Mouse (Mus musculus): Measurements from ENCODE around the gene Vapb. TPM values are rescaled to one million over a fixed set of nuclear protein-coding genes. Genes with fewer than 3 reads are reported as not detected.

Vapb gene
- polyA plus RNA-seq, 1 experiment from 2014 or later, result 10.6 TPM

DNA sequence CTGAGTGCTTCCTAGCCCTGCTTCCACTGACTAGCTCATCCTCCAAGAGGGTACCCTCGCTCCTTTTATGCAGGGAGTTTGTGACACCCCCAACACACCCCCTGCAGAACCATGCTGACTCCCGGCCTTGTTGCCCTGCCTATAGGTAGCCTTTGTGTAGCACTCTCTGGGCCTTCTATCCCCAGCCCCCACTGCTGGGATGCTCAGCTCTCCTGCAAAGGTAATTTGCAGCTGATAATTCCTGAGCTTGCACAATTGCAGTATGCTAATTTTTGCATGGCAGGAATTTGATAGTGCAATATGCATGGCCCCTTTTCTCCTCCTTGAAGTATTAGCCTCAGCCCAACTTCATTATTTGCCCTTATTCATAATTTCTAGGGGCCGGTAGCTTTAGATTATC is 38.2 kb downstream of the Vapb start:
- no peak overlapping the region for H3K4me2 ChIP-seq (ENCODE audit: low read length)
- H3K36me3 ChIP-seq (ENCODE audit: control insufficient read depth, insufficient read depth, low read length), result peaks cover 30% of the 10 kb centered on the region
- H3K27me3 ChIP-seq (ENCODE audit: control insufficient read depth, insufficient read depth, low read length), result no peaks in the 10 kb centered on the region
- no peak overlapping the region for H3K9ac ChIP-seq (ENCODE audit: low read length)
- H3K9me3 ChIP-seq (ENCODE audit: control insufficient read depth, low read length), result no peaks in the 10 kb centered on the region
- WGBS, result 55% methylated on average over 3 of the region's 3 CpGs
- no peak overlapping the region for H3K27ac ChIP-seq (replicated peaks in 1 of 2; ENCODE audit: control insufficient read depth in 1 of 2, insufficient read depth in 1 of 2, low read depth in 2 of 2, low read length in 2 of 2)
- no peak for ATAC-seq (ENCODE audit: insufficient number of reproducible peaks, insufficient read depth, low FRiP score, low read depth)
- H3K4me1 ChIP-seq (ENCODE audit: control insufficient read depth in 2 of 2, insufficient read depth in 2 of 2, low read length in 2 of 2), result peaks cover 33 to 57% of the 10 kb centered on the region in 2 experiments
- H3K4me3 ChIP-seq (ENCODE audit: control insufficient read depth in 1 of 2, insufficient read depth in 1 of 2, low read depth in 1 of 2, low read length in 2 of 2), result no peak overlapping the region

DNA sequence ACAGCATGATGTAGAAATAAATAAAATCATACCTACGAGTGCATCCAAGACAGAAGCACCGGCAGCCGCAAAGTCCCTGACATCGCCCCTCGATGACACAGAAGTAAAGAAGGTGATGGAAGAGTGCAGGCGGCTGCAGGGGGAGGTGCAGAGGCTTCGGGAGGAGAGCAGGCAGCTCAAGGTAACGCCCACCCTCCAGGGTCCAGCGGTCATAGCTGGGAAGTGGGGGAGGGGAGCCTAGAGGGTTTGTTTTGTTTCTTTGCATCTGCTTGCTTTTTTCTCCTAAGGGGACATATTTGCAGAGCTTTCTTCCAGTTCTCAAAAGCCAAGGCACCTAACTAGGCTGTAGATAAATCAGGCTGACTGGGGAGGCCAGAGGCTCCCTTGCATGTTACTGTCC is 38.8 kb downstream of the Vapb start:
- no peak for ATAC-seq (ENCODE audit: insufficient number of reproducible peaks, insufficient read depth, low FRiP score, low read depth)
- Histone ChIP-seq H3K9ac (ENCODE audit: low read length) (no peak overlapping the region), H3K4me2 (ENCODE audit: low read length) (no peak overlapping the region), H3K36me3 (ENCODE audit: control insufficient read depth, insufficient read depth, low read length) (peaks cover 36% of the 10 kb centered on the region), H3K27me3 (ENCODE audit: control insufficient read depth, insufficient read depth, low read length) (no peaks in the 10 kb centered on the region), H3K9me3 (ENCODE audit: control insufficient read depth, low read length) (no peaks in the 10 kb centered on the region), H3K4me3 (ENCODE audit: control insufficient read depth in 1 of 2, insufficient read depth in 1 of 2, low read depth in 1 of 2, low read length in 2 of 2) (no peak overlapping the region), H3K27ac (replicated peaks in 1 of 2; ENCODE audit: control insufficient read depth in 1 of 2, insufficient read depth in 1 of 2, low read depth in 2 of 2, low read length in 2 of 2) (no peak overlapping the region), H3K4me1 (ENCODE audit: control insufficient read depth in 2 of 2, insufficient read depth in 2 of 2, low read length in 2 of 2) (peaks cover 33 to 63% of the 10 kb centered on the region in 2 experiments)
- 23% methylated on average over 9 of the region's 9 CpGs for WGBS

- H3K4me1 ChIP-seq (ENCODE audit: control insufficient read depth in 2 of 2, insufficient read depth in 2 of 2, low read length in 2 of 2), result peaks cover 12 to 26% of the 10 kb centered on the region in 2 experiments
- no peaks in the 10 kb centered on the region for H3K9me3 ChIP-seq (ENCODE audit: control insufficient read depth, low read length)
- no peak overlapping the region for H3K4me3 ChIP-seq (ENCODE audit: control insufficient read depth in 1 of 2, insufficient read depth in 1 of 2, low read depth in 1 of 2, low read length in 2 of 2)
- ATAC-seq (ENCODE audit: insufficient number of reproducible peaks, insufficient read depth, low FRiP score, low read depth), result no peak
- no peak overlapping the region for H3K4me2 ChIP-seq (ENCODE audit: low read length)
- WGBS, result 79% methylated on average over 5 of the region's 5 CpGs
- no peaks in the 10 kb centered on the region for H3K27me3 ChIP-seq (ENCODE audit: control insufficient read depth, insufficient read depth, low read length)
- H3K36me3 ChIP-seq (ENCODE audit: control insufficient read depth, insufficient read depth, low read length), result peaks cover 52% of the 10 kb centered on the region
- H3K27ac ChIP-seq (replicated peaks in 1 of 2; ENCODE audit: control insufficient read depth in 1 of 2, insufficient read depth in 1 of 2, low read depth in 2 of 2, low read length in 2 of 2), result no peak overlapping the region
- no peak overlapping the region for H3K9ac ChIP-seq (ENCODE audit: low read length)
Observed at GRCm38 (mm10) chr2:173780931-173781330, 43.6 kb downstream of the Vapb start.

- no peak overlapping the region for H3K9ac ChIP-seq (ENCODE audit: low read length)
- no peak overlapping the region for H3K4me3 ChIP-seq (ENCODE audit: control insufficient read depth in 1 of 2, insufficient read depth in 1 of 2, low read depth in 1 of 2, low read length in 2 of 2)
- peaks cover 6 to 17% of the 10 kb centered on the region in 2 experiments for H3K4me1 ChIP-seq (ENCODE audit: control insufficient read depth in 2 of 2, insufficient read depth in 2 of 2, low read length in 2 of 2)
- peaks cover 24% of the 10 kb centered on the region for H3K36me3 ChIP-seq (ENCODE audit: control insufficient read depth, insufficient read depth, low read length)
- WGBS, result 67% methylated on average over 3 of the region's 3 CpGs
- H3K9me3 ChIP-seq (ENCODE audit: control insufficient read depth, low read length), result no peaks in the 10 kb centered on the region
- no peak overlapping the region for H3K4me2 ChIP-seq (ENCODE audit: low read length)
- peak overlapping the region in 1 of 2 experiments; percentile 18; a peak in 1 of 4 replicates for H3K27ac ChIP-seq (replicated peaks in 1 of 2; ENCODE audit: control insufficient read depth in 1 of 2, insufficient read depth in 1 of 2, low read depth in 2 of 2, low read length in 2 of 2)
- H3K27me3 ChIP-seq (ENCODE audit: control insufficient read depth, insufficient read depth, low read length), result no peaks in the 10 kb centered on the region
- ATAC-seq (ENCODE audit: insufficient number of reproducible peaks, insufficient read depth, low FRiP score, low read depth), result no peak
Observed at GRCm38 (mm10) chr2:173784366-173784765, 47.1 kb downstream of the Vapb start.

DNA sequence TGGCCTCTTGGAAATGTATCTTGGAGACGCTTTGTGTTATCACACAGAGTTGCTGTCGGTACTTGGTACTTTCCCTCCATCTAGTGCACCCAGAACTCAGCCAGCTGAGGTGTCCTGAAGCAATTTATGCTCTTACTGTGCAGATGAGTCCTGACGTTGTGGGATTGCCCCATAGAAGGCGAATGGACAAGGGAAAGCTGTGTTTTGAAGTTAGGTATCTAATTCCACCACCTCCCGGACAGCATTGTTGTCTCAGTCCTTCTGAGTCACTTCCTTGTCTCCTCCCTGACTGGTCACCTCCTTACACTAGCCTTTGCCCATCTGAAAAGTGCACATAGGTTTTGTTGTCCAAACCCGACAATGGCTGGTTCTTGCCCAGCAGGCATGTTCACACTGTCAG is 47.6 kb downstream of the Vapb start:
- no peak overlapping the region for H3K4me2 ChIP-seq (ENCODE audit: low read length)
- 52% methylated on average over 6 of the region's 6 CpGs for WGBS
- no peak for ATAC-seq (ENCODE audit: insufficient number of reproducible peaks, insufficient read depth, low FRiP score, low read depth)

DNA sequence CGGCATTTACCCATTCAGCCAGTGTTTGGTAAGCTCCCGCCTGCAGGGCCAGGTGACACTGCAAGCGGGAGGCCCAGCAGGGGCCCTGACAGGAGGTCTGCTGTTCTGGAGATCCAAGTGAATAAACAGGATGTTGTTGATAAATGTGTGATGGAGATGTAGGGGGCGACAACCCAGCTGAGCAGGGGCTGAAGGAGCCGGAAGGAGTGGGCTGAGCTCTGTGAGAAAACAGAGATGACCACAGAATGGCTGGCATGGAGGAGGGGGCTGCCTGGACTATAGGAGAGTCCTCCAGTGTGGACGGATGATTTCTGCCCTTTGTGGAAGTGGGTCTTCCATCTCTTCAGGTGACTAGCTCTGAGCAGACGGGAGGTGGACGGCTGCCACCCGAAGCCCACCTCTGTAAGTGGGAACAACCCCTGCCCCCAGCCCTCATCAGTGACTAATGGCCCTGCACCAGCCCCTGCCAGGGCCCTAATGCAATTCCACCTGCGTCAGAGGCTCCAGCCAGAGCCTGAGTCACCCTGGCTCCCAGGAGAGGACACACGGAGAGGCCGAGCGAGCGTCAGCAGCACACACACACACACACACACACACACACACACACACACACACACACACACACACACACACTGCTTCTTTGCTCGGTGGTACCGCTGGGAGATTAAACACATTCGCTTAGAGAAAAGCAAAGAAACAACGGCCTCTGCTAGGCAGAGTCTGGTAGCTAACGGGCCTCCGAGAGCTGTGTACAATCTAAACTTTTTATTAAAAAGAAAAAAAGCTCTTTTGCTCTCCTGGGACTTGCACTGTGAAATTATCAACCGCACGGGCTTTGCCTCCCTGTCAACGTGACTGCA is 52.9 kb downstream of the Vapb start:
- 18% methylated on average over 23 of the region's 23 CpGs for WGBS
- Histone ChIP-seq H3K27ac (replicated peaks in 1 of 2; ENCODE audit: control insufficient read depth in 1 of 2, insufficient read depth in 1 of 2, low read depth in 2 of 2, low read length in 2 of 2) (0 out of 4 replicates have a peak overlapping the region, but pooled peaks of 1 of the 2 experiments have one; percentile 24), H3K4me1 (ENCODE audit: control insufficient read depth in 2 of 2, insufficient read depth in 2 of 2, low read length in 2 of 2) (peaks cover 14% of the 10 kb centered on the region in 2 experiments), H3K27me3 (ENCODE audit: control insufficient read depth, insufficient read depth, low read length) (no peaks in the 10 kb centered on the region), H3K9ac (ENCODE audit: low read length) (peak overlapping the region; percentile 31; the same call in 1 of the 2 replicates), H3K9me3 (ENCODE audit: control insufficient read depth, low read length) (no peaks in the 10 kb centered on the region), H3K4me3 (ENCODE audit: control insufficient read depth in 1 of 2, insufficient read depth in 1 of 2, low read depth in 1 of 2, low read length in 2 of 2) (no peak overlapping the region), H3K4me2 (ENCODE audit: low read length) (peak overlapping the region; percentile 37), H3K36me3 (ENCODE audit: control insufficient read depth, insufficient read depth, low read length) (no peaks in the 10 kb centered on the region)
- ATAC-seq (ENCODE audit: insufficient number of reproducible peaks, insufficient read depth, low FRiP score, low read depth), result peak; percentile 74

More for the DNA sequence above, 47.6 kb downstream of the Vapb start:
- peak overlapping the region in 1 of 2 experiments; percentile 18; a peak in 1 of 4 replicates for H3K27ac ChIP-seq (replicated peaks in 1 of 2; ENCODE audit: control insufficient read depth in 1 of 2, insufficient read depth in 1 of 2, low read depth in 2 of 2, low read length in 2 of 2)
- no peak overlapping the region for H3K9ac ChIP-seq (ENCODE audit: low read length)
- no peaks in the 10 kb centered on the region for H3K9me3 ChIP-seq (ENCODE audit: control insufficient read depth, low read length)
- H3K4me3 ChIP-seq (ENCODE audit: control insufficient read depth in 1 of 2, insufficient read depth in 1 of 2, low read depth in 1 of 2, low read length in 2 of 2), result no peak overlapping the region
- peaks cover 24% of the 10 kb centered on the region for H3K36me3 ChIP-seq (ENCODE audit: control insufficient read depth, insufficient read depth, low read length)
- no peaks in the 10 kb centered on the region for H3K27me3 ChIP-seq (ENCODE audit: control insufficient read depth, insufficient read depth, low read length)
- peaks cover 7 to 17% of the 10 kb centered on the region in 2 experiments for H3K4me1 ChIP-seq (ENCODE audit: control insufficient read depth in 2 of 2, insufficient read depth in 2 of 2, low read length in 2 of 2)

DNA sequence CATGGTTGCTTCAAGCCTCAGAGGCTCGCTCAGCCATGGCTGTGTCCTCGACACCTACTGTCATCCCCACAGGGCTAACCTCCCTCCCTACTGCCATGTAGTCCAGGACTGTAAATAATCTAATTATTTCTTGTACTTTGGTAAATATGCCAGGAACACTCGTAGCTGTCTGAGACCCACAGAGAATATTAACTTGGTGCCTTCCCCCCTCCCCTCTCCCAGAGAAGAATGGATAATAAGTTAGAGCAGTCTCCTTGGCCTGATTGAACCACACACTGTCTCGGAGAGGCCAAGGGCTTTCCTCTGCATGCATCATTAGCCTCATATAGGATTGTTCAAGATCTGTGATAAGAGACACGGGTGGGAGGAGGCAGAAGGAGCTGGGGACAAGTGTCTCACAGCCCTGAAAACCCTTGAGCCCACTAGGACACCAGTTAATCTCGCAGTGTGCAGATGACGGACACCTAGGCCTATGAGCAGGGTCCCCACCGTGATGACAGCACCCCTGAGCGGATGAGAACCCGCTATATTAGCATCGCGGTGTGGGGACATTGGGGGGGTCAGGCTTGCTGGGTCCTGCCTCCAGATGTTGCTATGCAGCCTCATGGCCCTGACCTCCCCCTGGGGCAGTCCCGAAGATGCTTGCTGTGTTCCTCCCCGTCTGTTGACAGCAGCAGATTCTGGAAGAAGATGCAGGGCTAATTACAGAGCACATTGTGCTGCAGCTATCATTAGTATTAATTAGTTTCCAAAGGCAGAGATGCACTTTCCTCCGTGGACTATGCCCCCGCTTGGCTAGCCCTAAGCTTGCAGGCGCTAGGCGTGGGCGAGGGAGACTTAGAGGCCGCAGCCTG is 54.8 kb downstream of the Vapb start:
- WGBS, result 85% methylated on average over 20 of the region's 20 CpGs

More for the DNA sequence above, 54.8 kb downstream of the Vapb start:
- Histone ChIP-seq H3K4me1 (ENCODE audit: control insufficient read depth in 2 of 2, insufficient read depth in 2 of 2, low read length in 2 of 2) (peaks cover 14% of the 10 kb centered on the region in 2 experiments), H3K9ac (ENCODE audit: low read length) (no peak overlapping the region), H3K9me3 (ENCODE audit: control insufficient read depth, low read length) (no peaks in the 10 kb centered on the region), H3K27ac (replicated peaks in 1 of 2; ENCODE audit: control insufficient read depth in 1 of 2, insufficient read depth in 1 of 2, low read depth in 2 of 2, low read length in 2 of 2) (no peak overlapping the region), H3K4me2 (ENCODE audit: low read length) (no peak overlapping the region), H3K4me3 (ENCODE audit: control insufficient read depth in 1 of 2, insufficient read depth in 1 of 2, low read depth in 1 of 2, low read length in 2 of 2) (no peak overlapping the region), H3K27me3 (ENCODE audit: control insufficient read depth, insufficient read depth, low read length) (no peaks in the 10 kb centered on the region), H3K36me3 (ENCODE audit: control insufficient read depth, insufficient read depth, low read length) (no peaks in the 10 kb centered on the region)
- ATAC-seq (ENCODE audit: insufficient number of reproducible peaks, insufficient read depth, low FRiP score, low read depth), result no peak
